8 mouse cellular contexts compared by ENCODE assay signal in the genomic region with DNA sequence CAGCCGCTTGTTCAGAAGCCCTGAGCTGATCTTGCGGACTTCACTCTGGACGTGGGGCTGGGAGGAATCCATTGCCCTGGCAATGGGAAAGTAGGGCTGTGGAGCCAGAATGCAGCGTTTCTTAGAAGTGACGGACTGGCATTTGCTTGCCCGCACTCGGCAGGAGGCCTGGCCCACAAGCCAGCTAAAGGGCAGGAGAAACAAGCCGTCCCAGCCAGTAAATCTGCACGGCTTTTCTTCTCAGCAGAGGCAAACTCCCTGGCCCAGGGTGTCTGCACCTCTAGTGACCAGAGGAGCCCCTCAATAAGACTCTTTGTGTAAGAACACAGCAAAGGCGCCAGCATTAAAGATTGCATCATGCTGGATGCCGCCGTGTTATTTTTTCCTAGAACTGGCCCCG. TPM values are rescaled to one million over a fixed set of nuclear protein-coding genes. Genes with fewer than 3 reads are reported as not detected.
DNase-seq lines count a peak whose midpoint lies in the region; ATAC-seq lines count a peak whose summit lies in the region.

No protein-coding gene starts in this region.

- no peak for ATAC-seq in heart, embryonic 11.5 days (replicated peaks; ENCODE audit: insufficient number of reproducible peaks, low FRiP score, low TSS enrichment)
- no peak for ATAC-seq in embryonic facial prominence, embryonic 13.5 days (ENCODE audit: insufficient number of reproducible peaks, insufficient read depth, low FRiP score, low TSS enrichment, low read depth)
- 0 out of 2 replicates have a peak, but pooled peaks have one; percentile 39 for ATAC-seq in limb, embryonic 12.5 days (ENCODE audit: insufficient number of reproducible peaks, insufficient read depth, low FRiP score, low TSS enrichment, low read depth)
- no peak for ATAC-seq in erythroblast, adult 5-6 weeks (replicated peaks; ENCODE audit: low FRiP score, poor library complexity, severe bottlenecking)

- peak overlapping the region; percentile 66 for H3K27ac ChIP-seq in heart, embryonic 11.5 days (ENCODE audit: low read depth, low read length)
- peak overlapping the region; percentile 81 for H3K27ac ChIP-seq in embryonic facial prominence, embryonic 13.5 days
- peak overlapping the region; percentile 86 for H3K27ac ChIP-seq in limb, embryonic 12.5 days

- peaks cover 13% of the 10 kb centered on the region for H3K4me1 ChIP-seq in heart, embryonic 11.5 days (ENCODE audit: control insufficient read depth, insufficient read depth, low read length)
- H3K4me1 ChIP-seq in embryonic facial prominence, embryonic 13.5 days: peaks cover 41% of the 10 kb centered on the region
- H3K4me1 ChIP-seq in limb, embryonic 12.5 days (replicated peaks): peaks cover 49% of the 10 kb centered on the region

- H3K9me3 ChIP-seq in heart, embryonic 11.5 days (replicated peaks; ENCODE audit: control insufficient read depth, low read length): no peaks in the 10 kb centered on the region
- H3K9me3 ChIP-seq in embryonic facial prominence, embryonic 13.5 days: no peaks in the 10 kb centered on the region
- no peaks in the 10 kb centered on the region for H3K9me3 ChIP-seq in limb, embryonic 12.5 days

- H3K36me3 ChIP-seq in heart, embryonic 11.5 days (ENCODE audit: control insufficient read depth, insufficient read depth, low read length): peaks cover 3% of the 10 kb centered on the region; the same call in 1 of the 2 replicates
- peaks cover 25% of the 10 kb centered on the region for H3K36me3 ChIP-seq in embryonic facial prominence, embryonic 13.5 days
- peaks cover 55% of the 10 kb centered on the region for H3K36me3 ChIP-seq in limb, embryonic 12.5 days

- no peak overlapping the region for H3K9ac ChIP-seq in heart, embryonic 11.5 days (ENCODE audit: low read depth, low read length)
- peak overlapping the region; percentile 44 for H3K9ac ChIP-seq in embryonic facial prominence, embryonic 13.5 days
- no peak overlapping the region for H3K9ac ChIP-seq in limb, embryonic 12.5 days (replicated peaks)

- no peak for DNase-seq in heart, adult 8-10 months (ENCODE audit: low spot score)
- DNase-seq in Muller cell, postnatal 12 days (ENCODE audit: inconsistent ontology term): peak; percentile 91
- no peak for DNase-seq in spleen, postnatal 4 days (ENCODE audit: low spot score in 2 of 2)
- no peak for DNase-seq in lung, postnatal 10 days

- no peak overlapping the region for H3K4me2 ChIP-seq in heart, embryonic 11.5 days
- peak overlapping the region; percentile 27 for H3K4me2 ChIP-seq in embryonic facial prominence, embryonic 13.5 days
- H3K4me2 ChIP-seq in limb, embryonic 12.5 days: no peak overlapping the region

- WGBS in heart, embryonic 11.5 days (ENCODE audit: insufficient replicate concordance): 50% methylated on average over 13 of the region's 13 CpGs
- WGBS in embryonic facial prominence, embryonic 13.5 days: 34% methylated on average over 13 of the region's 13 CpGs
- 44% methylated on average over 13 of the region's 13 CpGs for WGBS in limb, embryonic 12.5 days

- H3K27me3 ChIP-seq in heart, embryonic 11.5 days (ENCODE audit: control insufficient read depth, insufficient read depth, low read length): no peaks in the 10 kb centered on the region
- H3K27me3 ChIP-seq in embryonic facial prominence, embryonic 13.5 days: no peaks in the 10 kb centered on the region
- no peaks in the 10 kb centered on the region for H3K27me3 ChIP-seq in limb, embryonic 12.5 days

- no peak overlapping the region for H3K4me3 ChIP-seq in heart, embryonic 11.5 days (ENCODE audit: low read depth, low read length)
- H3K4me3 ChIP-seq in embryonic facial prominence, embryonic 13.5 days: no peak overlapping the region
- no peak overlapping the region for H3K4me3 ChIP-seq in limb, embryonic 12.5 days (replicated peaks)

RNA-seq across cellular contexts. Expression of a gene that starts 55.6 kb away (rescaled TPM):
- 39.9 and 42.1 TPM in 2 replicates for polyA plus RNA-seq in heart, embryonic 11.5 days (2014; fragmentation: Nextera tagmentation; extraction: Ambion mirVana)
- total RNA-seq in heart, adult 8-10 months (2022): 10 to 100 TPM; 32.0 to 37.6 (median 35.2) TPM
- polyA plus RNA-seq in embryonic facial prominence, embryonic 13.5 days (2015; fragmentation: Nextera tagmentation; extraction: Ambion mirVana): 33.9 and 40.0 TPM in 2 replicates
- 47.2 and 47.8 TPM in 2 replicates for polyA plus RNA-seq in limb, embryonic 12.5 days (2016; fragmentation: Nextera tagmentation; extraction: Ambion mirVana)
- 3.8 TPM in 2 replicates for total RNA-seq in erythroblast, adult 5-6 weeks (2015; ENCODE audit: low replicate concordance)
- 3.3 and 4.2 TPM in 2 replicates for total RNA-seq in erythroblast, adult 5-6 weeks (2017; ENCODE audit: low replicate concordance)
